Mouse (Mus musculus): ENCODE measurements around the gene Gm4177.
"Not testable (repeated sequence)": the region's sequence is repeated elsewhere in the genome, so short reads cannot be mapped to it uniquely, and the experiment has no call there.

Gene Gm4177

DNA sequence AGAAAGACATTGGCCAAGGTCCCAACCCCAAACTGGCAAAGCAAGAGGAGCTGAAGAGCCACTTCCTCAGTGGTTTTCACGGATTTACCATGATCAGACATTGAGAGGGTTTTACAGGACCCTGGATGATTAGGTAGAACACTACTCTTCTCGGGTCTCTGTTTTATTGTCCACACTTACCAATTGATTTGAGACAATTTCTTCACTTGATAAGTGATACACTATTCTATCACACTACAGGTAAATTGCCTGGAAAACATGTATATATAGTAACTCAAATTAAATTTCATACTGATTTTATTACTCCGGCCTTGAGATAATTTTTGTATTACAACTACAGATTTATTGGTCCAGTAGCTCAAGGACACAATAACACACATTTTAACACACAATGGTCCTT is at the start of gene Gm4177:
TSS of gene Gm4177 (minus strand) at position 101 of the 400 bp plus-strand sequence.
- DNase-seq: not testable (repeated sequence)

DNA sequence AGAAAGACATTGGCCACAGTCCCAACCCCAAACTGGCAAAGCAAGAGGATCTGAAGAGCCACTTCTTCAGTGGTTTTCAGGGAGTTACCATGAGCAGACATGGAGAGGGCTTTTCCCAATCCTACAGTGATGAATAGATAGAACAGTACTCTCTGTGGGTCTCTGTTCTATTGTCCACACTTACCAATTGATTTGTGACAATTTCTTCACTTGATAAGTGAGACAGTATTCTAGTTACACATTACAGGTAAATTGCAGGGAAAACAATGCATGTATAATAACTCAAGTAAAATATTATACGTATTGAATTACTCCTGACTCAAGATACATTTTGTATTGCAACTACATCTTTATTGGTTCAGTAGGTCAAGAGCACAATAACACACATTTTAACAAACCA is 47.6 kb upstream of the Gm4177 start, which contains the start of gene Gm5725:
TSS of gene Gm5725 (minus strand) at position 101 of the 400 bp plus-strand sequence.
- DNase-seq: not testable (repeated sequence)

DNA sequence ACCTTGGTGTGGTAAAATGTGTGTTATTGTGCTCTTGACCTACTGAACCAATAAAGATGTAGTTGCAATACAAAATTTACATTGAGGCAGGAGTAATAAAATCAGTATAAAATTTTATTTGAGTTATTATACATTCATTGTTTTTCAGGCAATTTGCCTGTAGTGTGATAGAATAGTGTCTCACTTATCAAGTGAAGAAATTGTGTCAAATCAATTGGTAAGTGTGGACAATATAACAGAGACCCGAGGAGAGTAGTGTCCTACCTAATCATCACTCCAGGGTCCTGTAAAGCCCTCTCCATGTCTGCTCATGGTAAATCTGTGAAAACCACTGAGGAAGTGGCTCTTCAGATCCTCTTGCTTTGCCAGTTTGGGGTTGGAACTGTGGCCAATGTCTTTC is 35.5 kb upstream of the Gm4177 start, which contains the start of gene Vmn1r135:
TSS of gene Vmn1r135 (plus strand) at position 301 of the 400 bp plus-strand sequence.
- DNase-seq: not testable (repeated sequence)

DNA sequence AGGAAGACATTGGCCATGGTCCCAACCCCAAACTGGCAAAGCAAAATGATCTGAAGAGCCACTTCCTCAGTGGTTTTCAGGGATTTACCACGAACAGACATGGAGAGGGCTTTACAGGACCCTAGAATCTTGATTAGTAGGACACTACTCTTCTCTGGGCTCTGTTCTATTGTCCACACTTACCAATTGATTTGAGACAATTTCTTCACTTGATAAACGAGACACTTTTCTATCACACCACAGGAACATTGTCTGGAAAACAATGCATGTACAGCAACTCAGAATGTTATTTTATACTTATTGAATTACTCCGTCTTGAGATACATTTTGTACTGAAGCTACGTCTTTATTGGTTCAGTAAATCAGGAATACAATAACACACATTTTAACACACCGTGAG is 35.2 kb downstream of the Gm4177 start, which contains the start of gene Gm4175:
TSS of gene Gm4175 (minus strand) at position 101 of the 400 bp plus-strand sequence.
- DNase-seq: not testable (repeated sequence)

All from right cerebral cortex, postnatal 4 days (tissue).